Mouse (Mus musculus): ENCODE results near the gene Cyp4f13. TPM values are rescaled to one million over a fixed set of nuclear protein-coding genes. Genes with fewer than 3 reads are reported as not detected.

Cyp4f13 gene
- polyA plus RNA-seq (2015; fragmentation: Nextera tagmentation; extraction: Ambion mirVana): 27.1 and 32.3 TPM in 2 replicates

GRCm38 (mm10) chr17:32947215-32947914 lies at the start of gene Cyp4f13:
TSS of gene Cyp4f13 (minus strand) at chr17:32947402.
- peak; percentile 98 for DNase-seq
- peak; percentile 99 for ATAC-seq
- Histone ChIP-seq H3K4me3 (ENCODE audit: low read depth, low read length) (peak within 1 kb of the TSS; percentile 76), H3K4me1 (ENCODE audit: insufficient read depth) (peaks cover 21% of the 10 kb centered on the region), H3K27ac (ENCODE audit: low read depth) (peak within 1 kb of the TSS; percentile 97), H3K9ac (replicated peaks) (peak within 1 kb of the TSS; percentile 85), H3K9me3 (ENCODE audit: low read length) (no peaks in the 10 kb centered on the region), H3K36me3 (replicated peaks; ENCODE audit: insufficient read depth, low read length) (peaks cover 4% of the 10 kb centered on the region; the same call in 1 of the 2 replicates), H3K4me2 (ENCODE audit: low read depth, low read length) (peak within 1 kb of the TSS; percentile 94), H3K27me3 (ENCODE audit: insufficient read depth, low read length) (no peaks in the 10 kb centered on the region)
- WGBS (ENCODE audit: insufficient replicate concordance): 7% methylated on average over 12 of the region's 12 CpGs
- TF ChIP-seq EP300 (IDR thresholded peaks at IDR 0.05; ENCODE audit: low read depth): peak; percentile 84
- no peak for TF ChIP-seq CTCF (IDR thresholded peaks at IDR 0.05; ENCODE audit: low read depth)

- DNase-seq (peak; percentile 83), ATAC-seq (peak; percentile 98)
- peak within 1 kb of the TSS; percentile 84 for H3K4me3 ChIP-seq (ENCODE audit: low read depth, low read length)
These were observed 45.7 kb upstream of the Cyp4f13 start, which contains the start of gene Zfp952 for GRCm38 (mm10) chr17:32992699-32993474. TSS of gene Zfp952 (plus strand) at chr17:32993129.

GRCm38 (mm10) chr17:32991965-32992698 lies 44.9 kb upstream of the Cyp4f13 start:
- H3K27me3 ChIP-seq (ENCODE audit: insufficient read depth, low read length): no peaks in the 10 kb centered on the region
- peaks cover 6% of the 10 kb centered on the region for H3K4me1 ChIP-seq (ENCODE audit: insufficient read depth)
- peak overlapping the region; percentile 84 for H3K4me3 ChIP-seq (ENCODE audit: low read depth, low read length)
- H3K36me3 ChIP-seq (replicated peaks; ENCODE audit: insufficient read depth, low read length): peaks cover 6% of the 10 kb centered on the region; the same call in 1 of the 2 replicates
- no peaks in the 10 kb centered on the region for H3K9me3 ChIP-seq (ENCODE audit: low read length)
- no peak for ATAC-seq
- 66% methylated on average over 12 of the region's 12 CpGs for WGBS (ENCODE audit: insufficient replicate concordance)
- peak overlapping the region; percentile 76; the same call in 1 of the 2 replicates for H3K9ac ChIP-seq (replicated peaks)
- peak overlapping the region; percentile 86 for H3K4me2 ChIP-seq (ENCODE audit: low read depth, low read length)
- no peak for DNase-seq
- no peak overlapping the region for H3K27ac ChIP-seq (ENCODE audit: low read depth)
- no peak for TF ChIP-seq EP300 (IDR thresholded peaks at IDR 0.05; ENCODE audit: low read depth)
- TF ChIP-seq CTCF (IDR thresholded peaks at IDR 0.05; ENCODE audit: low read depth): peak; percentile 60

More at GRCm38 (mm10) chr17:32992699-32993474, 45.7 kb upstream of the Cyp4f13 start, which contains the start of gene Zfp952:
- 0 out of 2 replicates have a peak, but pooled peaks have one; percentile 11 for TF ChIP-seq CTCF (IDR thresholded peaks at IDR 0.05; ENCODE audit: low read depth)
- no peak for TF ChIP-seq EP300 (IDR thresholded peaks at IDR 0.05; ENCODE audit: low read depth)
- peak within 1 kb of the TSS; percentile 88 for H3K27ac ChIP-seq (ENCODE audit: low read depth)
- H3K4me1 ChIP-seq (ENCODE audit: insufficient read depth): peaks cover 6% of the 10 kb centered on the region
- H3K27me3 ChIP-seq (ENCODE audit: insufficient read depth, low read length): no peaks in the 10 kb centered on the region
- 2% methylated on average over 21 of the region's 21 CpGs for WGBS (ENCODE audit: insufficient replicate concordance)
- peak within 1 kb of the TSS; percentile 76 for H3K9ac ChIP-seq (replicated peaks)
- no peaks in the 10 kb centered on the region for H3K9me3 ChIP-seq (ENCODE audit: low read length)
- H3K36me3 ChIP-seq (replicated peaks; ENCODE audit: insufficient read depth, low read length): peaks cover 6% of the 10 kb centered on the region; the same call in 1 of the 2 replicates
- peak within 1 kb of the TSS; percentile 86 for H3K4me2 ChIP-seq (ENCODE audit: low read depth, low read length)

GRCm38 (mm10) chr17:32986301-32986700 lies 39.1 kb upstream of the Cyp4f13 start:
- Histone ChIP-seq H3K9ac (replicated peaks) (no peak overlapping the region), H3K4me1 (ENCODE audit: insufficient read depth) (no peaks in the 10 kb centered on the region), H3K9me3 (ENCODE audit: low read length) (no peaks in the 10 kb centered on the region), H3K27me3 (ENCODE audit: insufficient read depth, low read length) (no peaks in the 10 kb centered on the region), H3K27ac (ENCODE audit: low read depth) (no peak overlapping the region), H3K36me3 (replicated peaks; ENCODE audit: insufficient read depth, low read length) (no peaks in the 10 kb centered on the region), H3K4me3 (ENCODE audit: low read depth, low read length) (no peak overlapping the region), H3K4me2 (ENCODE audit: low read depth, low read length) (no peak overlapping the region)
- WGBS (ENCODE audit: insufficient replicate concordance): 64% methylated on average over 4 of the region's 4 CpGs
- TF ChIP-seq CTCF (IDR thresholded peaks at IDR 0.05; ENCODE audit: low read depth) (no peak), EP300 (IDR thresholded peaks at IDR 0.05; ENCODE audit: low read depth) (no peak)
- ATAC-seq (no peak), DNase-seq (no peak)

GRCm38 (mm10) chr17:32981361-32981760 lies 34.2 kb upstream of the Cyp4f13 start:
- 90% methylated on average over 4 of the region's 4 CpGs for WGBS (ENCODE audit: insufficient replicate concordance)

More at GRCm38 (mm10) chr17:32981361-32981760, 34.2 kb upstream of the Cyp4f13 start:
- Histone ChIP-seq H3K27me3 (ENCODE audit: insufficient read depth, low read length) (no peaks in the 10 kb centered on the region), H3K4me1 (ENCODE audit: insufficient read depth) (no peaks in the 10 kb centered on the region), H3K9ac (replicated peaks) (no peak overlapping the region), H3K4me3 (ENCODE audit: low read depth, low read length) (no peak overlapping the region), H3K27ac (ENCODE audit: low read depth) (no peak overlapping the region), H3K4me2 (ENCODE audit: low read depth, low read length) (no peak overlapping the region), H3K9me3 (ENCODE audit: low read length) (no peaks in the 10 kb centered on the region), H3K36me3 (replicated peaks; ENCODE audit: insufficient read depth, low read length) (peaks cover 29% of the 10 kb centered on the region)
- DNase-seq: no peak
- no peak for ATAC-seq
- TF ChIP-seq CTCF (IDR thresholded peaks at IDR 0.05; ENCODE audit: low read depth) (no peak), EP300 (IDR thresholded peaks at IDR 0.05; ENCODE audit: low read depth) (no peak)
